Mouse (Mus musculus): ENCODE data around the gene Pax2. TPM values are rescaled to one million over a fixed set of nuclear protein-coding genes. Genes with fewer than 3 reads are reported as not detected.
A peak's percentile ranks its signal among the peaks of the same experiment; 100 is the strongest.

Pax2 gene
- polyA plus RNA-seq, 1 experiment: 2.7 TPM

- H3K4me1 ChIP-seq (ENCODE audit: control insufficient read depth, insufficient read depth, low read length): peaks cover 5% of the 10 kb centered on the region; the same call in 1 of the 2 replicates
- H3K4me3 ChIP-seq (ENCODE audit: control insufficient read depth, low read depth, low read length): peak overlapping the region; percentile 80
- TF ChIP-seq POLR2A (IDR thresholded peaks at IDR 0.05; ENCODE audit: control insufficient read depth, low read depth, low read length) (0 out of 2 replicates have a peak, but pooled peaks have one; percentile 10), CTCF (IDR thresholded peaks at IDR 0.05; ENCODE audit: control insufficient read depth, insufficient read depth, insufficient replicate concordance, low read depth, low read length) (no peak)
- H3K27ac ChIP-seq (ENCODE audit: control insufficient read depth, insufficient read depth, low read depth, low read length): no peak overlapping the region
- no peaks in the 10 kb centered on the region for H3K36me3 ChIP-seq (ENCODE audit: control insufficient read depth, insufficient read depth, low read length)
- H3K27me3 ChIP-seq (ENCODE audit: control insufficient read depth, insufficient read depth, low read length): no peaks in the 10 kb centered on the region
These were observed 29.7 kb upstream of the Pax2 start for GRCm38 (mm10) chr19:44725951-44726791.

DNA sequence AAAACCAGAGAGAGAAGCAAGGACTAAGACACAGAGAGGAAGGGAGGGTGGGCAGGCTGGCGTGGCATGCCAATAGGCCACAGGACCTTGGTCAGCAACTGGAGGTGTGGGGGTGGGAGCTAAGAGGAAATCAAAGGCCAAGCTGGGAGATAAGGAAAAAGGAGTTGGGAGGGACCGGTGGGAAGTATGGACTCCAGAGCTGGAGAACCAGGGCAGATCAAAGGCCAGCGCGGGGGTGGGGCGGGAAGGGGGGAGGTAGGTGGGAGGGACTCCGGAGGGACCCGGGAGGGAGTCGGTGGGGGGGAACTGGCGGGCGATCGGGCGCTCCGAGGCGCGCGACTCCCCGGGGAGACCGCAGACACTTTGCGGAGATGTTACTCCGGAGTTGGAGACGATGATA, 21.7 kb upstream of the Pax2 start:
- H3K27me3 ChIP-seq (ENCODE audit: control insufficient read depth, insufficient read depth, low read length): 0 out of 2 replicates have a peak, but pooled peaks cover 2% of the 10 kb centered on the region
- TF ChIP-seq POLR2A (IDR thresholded peaks at IDR 0.05; ENCODE audit: control insufficient read depth, low read depth, low read length) (no peak), CTCF (IDR thresholded peaks at IDR 0.05; ENCODE audit: control insufficient read depth, insufficient read depth, insufficient replicate concordance, low read depth, low read length) (no peak)
- no peak overlapping the region for H3K27ac ChIP-seq (ENCODE audit: control insufficient read depth, insufficient read depth, low read depth, low read length)

DNA sequence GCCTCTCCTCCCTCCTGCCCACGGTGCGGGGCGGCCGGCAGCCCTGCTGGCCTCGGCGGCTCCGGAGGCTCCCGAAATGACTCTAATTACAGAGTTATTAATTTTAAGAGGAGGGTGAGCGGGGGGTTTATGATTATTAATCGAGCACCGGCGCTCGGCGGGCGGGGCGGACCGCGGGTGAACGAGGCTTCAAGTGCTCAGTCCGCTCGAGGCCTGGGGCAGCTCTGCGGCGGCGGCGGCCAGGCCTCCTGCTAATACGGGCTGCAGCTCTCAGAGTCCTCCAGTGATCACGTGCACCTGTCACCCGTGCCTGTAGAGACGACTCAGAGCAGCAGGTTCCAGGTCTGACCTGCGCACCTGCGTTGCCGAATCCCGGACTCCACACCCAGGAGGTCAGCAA, 21.2 kb upstream of the Pax2 start:
- no peaks in the 10 kb centered on the region for H3K36me3 ChIP-seq (ENCODE audit: control insufficient read depth, insufficient read depth, low read length)
- H3K4me1 ChIP-seq (ENCODE audit: control insufficient read depth, insufficient read depth, low read length): peaks cover 4% of the 10 kb centered on the region; the same call in 1 of the 2 replicates
- H3K27ac ChIP-seq (ENCODE audit: control insufficient read depth, insufficient read depth, low read depth, low read length): no peak overlapping the region
- no peak overlapping the region for H3K4me3 ChIP-seq (ENCODE audit: control insufficient read depth, low read depth, low read length)
- H3K27me3 ChIP-seq (ENCODE audit: control insufficient read depth, insufficient read depth, low read length): 0 out of 2 replicates have a peak, but pooled peaks cover 2% of the 10 kb centered on the region
- TF ChIP-seq POLR2A (IDR thresholded peaks at IDR 0.05; ENCODE audit: control insufficient read depth, low read depth, low read length): no peak
- no peak for TF ChIP-seq CTCF (IDR thresholded peaks at IDR 0.05; ENCODE audit: control insufficient read depth, insufficient read depth, insufficient replicate concordance, low read depth, low read length)

More for the DNA sequence above, 21.7 kb upstream of the Pax2 start:
- H3K4me3 ChIP-seq (ENCODE audit: control insufficient read depth, low read depth, low read length): no peak overlapping the region
- H3K4me1 ChIP-seq (ENCODE audit: control insufficient read depth, insufficient read depth, low read length): peaks cover 4% of the 10 kb centered on the region; the same call in 1 of the 2 replicates
- H3K36me3 ChIP-seq (ENCODE audit: control insufficient read depth, insufficient read depth, low read length): no peaks in the 10 kb centered on the region

DNA sequence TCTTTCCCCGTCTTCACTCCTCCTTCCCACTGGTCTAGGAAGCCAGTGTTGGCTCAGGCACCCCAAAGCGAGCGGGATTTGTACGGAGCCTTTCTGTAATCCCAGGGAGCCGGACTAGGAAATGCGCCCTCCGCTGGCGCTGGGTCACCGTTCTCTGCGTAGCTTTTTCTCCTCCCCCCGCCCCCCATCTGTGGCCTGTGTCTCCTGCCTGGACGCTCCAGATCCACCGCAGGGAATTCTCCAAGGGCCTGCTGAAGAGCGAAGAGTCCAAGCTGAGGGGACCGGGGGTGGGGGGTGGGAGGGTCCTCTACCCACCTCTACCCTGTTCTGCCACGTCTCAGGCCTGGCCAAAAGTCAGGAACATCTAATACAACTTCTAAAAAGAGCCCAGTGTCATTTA, 15.5 kb upstream of the Pax2 start:
- TF ChIP-seq CTCF (IDR thresholded peaks at IDR 0.05; ENCODE audit: control insufficient read depth, insufficient read depth, insufficient replicate concordance, low read depth, low read length) (no peak), POLR2A (IDR thresholded peaks at IDR 0.05; ENCODE audit: control insufficient read depth, low read depth, low read length) (no peak)
- peaks cover 16% of the 10 kb centered on the region for H3K4me1 ChIP-seq (ENCODE audit: control insufficient read depth, insufficient read depth, low read length)
- H3K36me3 ChIP-seq (ENCODE audit: control insufficient read depth, insufficient read depth, low read length): no peaks in the 10 kb centered on the region
- H3K27me3 ChIP-seq (ENCODE audit: control insufficient read depth, insufficient read depth, low read length): peaks cover 12% of the 10 kb centered on the region
- H3K4me3 ChIP-seq (ENCODE audit: control insufficient read depth, low read depth, low read length): no peak overlapping the region
- H3K27ac ChIP-seq (ENCODE audit: control insufficient read depth, insufficient read depth, low read depth, low read length): no peak overlapping the region

GRCm38 (mm10) chr19:44741091-44741763, 14.6 kb upstream of the Pax2 start:
- H3K4me3 ChIP-seq (ENCODE audit: control insufficient read depth, low read depth, low read length): no peak overlapping the region; the same call in 1 of the 2 replicates
- H3K27me3 ChIP-seq (ENCODE audit: control insufficient read depth, insufficient read depth, low read length): peaks cover 12% of the 10 kb centered on the region
- peaks cover 16% of the 10 kb centered on the region for H3K4me1 ChIP-seq (ENCODE audit: control insufficient read depth, insufficient read depth, low read length)
- TF ChIP-seq CTCF (IDR thresholded peaks at IDR 0.05; ENCODE audit: control insufficient read depth, insufficient read depth, insufficient replicate concordance, low read depth, low read length) (no peak), POLR2A (IDR thresholded peaks at IDR 0.05; ENCODE audit: control insufficient read depth, low read depth, low read length) (no peak)
- no peak overlapping the region for H3K27ac ChIP-seq (ENCODE audit: control insufficient read depth, insufficient read depth, low read depth, low read length)
- no peaks in the 10 kb centered on the region for H3K36me3 ChIP-seq (ENCODE audit: control insufficient read depth, insufficient read depth, low read length)

DNA sequence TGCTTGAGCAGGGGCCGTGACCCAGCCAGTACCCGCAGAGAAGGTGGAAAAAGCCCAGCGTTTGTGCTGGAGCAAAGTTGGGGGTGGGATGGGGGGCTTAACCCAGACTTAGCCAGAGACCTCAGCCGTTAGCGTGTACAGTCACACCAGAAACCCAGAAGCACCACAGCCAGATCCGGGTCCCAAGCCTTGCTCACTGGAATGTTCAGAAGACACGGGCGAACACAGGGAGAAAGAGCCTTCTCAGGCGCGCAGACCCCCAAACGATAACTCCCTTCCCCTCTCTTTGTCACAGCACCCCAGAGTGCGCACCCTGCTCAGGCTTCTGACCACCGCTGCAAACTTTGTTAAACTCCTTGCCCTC, 14.1 kb upstream of the Pax2 start:
- Histone ChIP-seq H3K4me1 (ENCODE audit: control insufficient read depth, insufficient read depth, low read length) (peaks cover 16% of the 10 kb centered on the region), H3K4me3 (ENCODE audit: control insufficient read depth, low read depth, low read length) (no peak overlapping the region; the same call in 1 of the 2 replicates), H3K27me3 (ENCODE audit: control insufficient read depth, insufficient read depth, low read length) (peaks cover 12% of the 10 kb centered on the region), H3K27ac (ENCODE audit: control insufficient read depth, insufficient read depth, low read depth, low read length) (no peak overlapping the region), H3K36me3 (ENCODE audit: control insufficient read depth, insufficient read depth, low read length) (no peaks in the 10 kb centered on the region)
- TF ChIP-seq POLR2A (IDR thresholded peaks at IDR 0.05; ENCODE audit: control insufficient read depth, low read depth, low read length) (no peak), CTCF (IDR thresholded peaks at IDR 0.05; ENCODE audit: control insufficient read depth, insufficient read depth, insufficient replicate concordance, low read depth, low read length) (no peak)
